Mouse (Mus musculus) lung, adult 2 months (tissue): ENCODE data around the gene Mcm10.

Source experiments
- CTCF ChIP-seq: fragments of 200-500 bp; IDR thresholded peaks from 2 replicates; pipeline ENCODE4 v1.5.1; 2011; ENCODE audit warnings: mild to moderate bottlenecking, low read length, control low read depth; ENCODE audit not compliant: insufficient read depth
- POLR2A ChIP-seq: fragments of 200-500 bp; IDR thresholded peaks from 2 replicates; pipeline ENCODE4 v1.6.1; 2011; ENCODE audit warnings: low read depth, mild to moderate bottlenecking, control low read depth, low read length, borderline replicate concordance; ENCODE audit errors: extremely low read depth

- TF ChIP-seq CTCF = no peak
- no peak for TF ChIP-seq POLR2A
Measured at GRCm38 (mm10) chr2:5034801-5035200, 22.2 kb upstream of the Mcm10 start.
